Mouse (Mus musculus): Measurements from ENCODE around the gene Shisa5. TPM values are rescaled to one million over a fixed set of nuclear protein-coding genes. Genes with fewer than 3 reads are reported as not detected.
A peak's percentile ranks its signal among the peaks of the same experiment; 100 is the strongest.

Gene Shisa5
- polyA plus RNA-seq, 1 experiment from 2014 or later: 29.9 TPM

DNA sequence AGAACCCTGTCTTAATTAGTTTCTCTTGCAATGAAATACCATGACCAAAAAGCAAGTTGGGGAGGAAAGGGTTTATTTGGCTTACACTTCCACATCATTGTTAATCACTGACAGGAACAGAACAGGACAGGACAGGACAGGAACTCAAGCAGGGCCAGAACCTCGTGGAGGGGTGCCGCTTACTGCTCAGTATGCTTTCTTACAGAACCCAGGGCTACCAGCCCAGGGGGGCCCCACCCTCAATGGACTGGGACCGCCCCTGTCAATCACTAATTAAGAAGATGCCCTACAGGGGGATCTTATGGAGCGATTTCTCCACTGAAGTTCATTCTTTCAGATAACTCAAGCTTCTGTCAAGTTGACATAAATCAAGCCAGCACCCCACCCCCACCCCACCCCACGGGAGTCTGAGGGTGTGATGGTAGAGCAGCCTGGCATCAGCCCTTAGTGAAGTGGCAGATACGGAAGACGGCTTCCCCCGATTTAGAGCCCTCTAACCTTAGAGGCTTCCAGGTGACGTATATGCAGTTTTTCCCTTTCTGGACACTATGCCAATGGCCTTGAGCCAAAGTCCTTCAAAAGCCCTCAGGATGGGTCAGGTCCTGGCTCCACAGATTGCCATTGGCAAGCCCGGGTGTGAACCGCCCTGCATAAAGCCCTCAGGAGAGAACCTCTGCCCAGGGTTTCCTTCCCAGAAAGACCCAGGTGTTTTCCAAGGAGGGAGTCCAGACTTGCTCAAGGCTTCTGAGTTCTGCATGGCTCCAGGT lies 55.6 kb downstream of the Shisa5 start:
- Histone ChIP-seq H3K4me1 (ENCODE audit: control insufficient read depth, insufficient read depth, low read length) (peaks cover 33% of the 10 kb centered on the region), H3K4me2 (peak overlapping the region; percentile 77), H3K4me3 (ENCODE audit: low read depth, low read length) (peak overlapping the region; percentile 51; the same call in 1 of the 2 replicates), H3K36me3 (ENCODE audit: control insufficient read depth, insufficient read depth, low read length) (0 out of 2 replicates have a peak, but pooled peaks cover 3% of the 10 kb centered on the region), H3K9ac (ENCODE audit: low read length) (peak overlapping the region; percentile 99), H3K9me3 (ENCODE audit: control insufficient read depth, low read length) (no peaks in the 10 kb centered on the region), H3K27me3 (ENCODE audit: control insufficient read depth, insufficient read depth, low read length) (no peaks in the 10 kb centered on the region), H3K27ac (ENCODE audit: low read depth, low read length) (peak overlapping the region; percentile 100; the same call in 1 of the 2 replicates)
- ATAC-seq (ENCODE audit: low FRiP score) (0 out of 2 replicates have a peak, but pooled peaks have one; percentile 0), DNase-seq (ENCODE audit: low spot score, missing footprints) (no peak)
- WGBS: 17% methylated on average over 11 of the region's 11 CpGs

DNA sequence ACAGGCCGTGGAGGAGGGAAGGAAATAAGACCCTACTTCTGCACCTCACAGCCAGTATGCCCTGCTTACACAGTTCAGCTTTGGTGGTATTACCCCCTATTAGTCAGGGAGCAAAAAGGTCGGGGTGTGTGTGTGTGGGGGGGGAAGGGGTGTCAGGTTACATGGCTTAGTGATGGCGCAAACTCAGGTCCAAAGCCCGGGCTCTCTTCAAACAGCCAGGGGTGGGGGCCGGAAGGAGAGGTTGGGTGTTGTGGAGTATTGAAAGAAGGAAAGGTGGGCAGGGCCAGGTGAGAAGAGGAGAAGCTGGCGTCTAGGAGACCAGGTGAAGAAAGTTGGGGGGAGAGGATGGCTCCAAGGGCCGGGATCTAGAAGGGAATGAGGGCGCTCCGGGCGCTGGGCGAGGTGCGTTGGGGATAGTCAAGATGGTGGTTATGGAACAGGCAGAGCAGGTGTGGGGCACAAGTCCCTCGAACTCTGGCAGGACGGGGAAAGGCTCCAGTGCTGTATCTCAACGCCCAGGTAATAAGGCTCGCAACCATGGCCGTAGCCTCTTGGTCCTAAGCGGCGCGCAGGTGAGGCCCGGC lies 56.3 kb downstream of the Shisa5 start:
- ATAC-seq (ENCODE audit: low FRiP score): peak; percentile 6
- Histone ChIP-seq H3K4me3 (ENCODE audit: low read depth, low read length) (peak overlapping the region; percentile 51), H3K4me2 (peak overlapping the region; percentile 77), H3K36me3 (ENCODE audit: control insufficient read depth, insufficient read depth, low read length) (peaks cover 6% of the 10 kb centered on the region; the same call in 1 of the 2 replicates), H3K27me3 (ENCODE audit: control insufficient read depth, insufficient read depth, low read length) (no peaks in the 10 kb centered on the region), H3K9me3 (ENCODE audit: control insufficient read depth, low read length) (no peaks in the 10 kb centered on the region), H3K27ac (ENCODE audit: low read depth, low read length) (peak overlapping the region; percentile 100), H3K4me1 (ENCODE audit: control insufficient read depth, insufficient read depth, low read length) (peaks cover 38% of the 10 kb centered on the region), H3K9ac (ENCODE audit: low read length) (peak overlapping the region; percentile 99)
- DNase-seq (ENCODE audit: low spot score, missing footprints): peak; percentile 92
- under 1% methylated on average over 21 of the region's 21 CpGs for WGBS

DNA sequence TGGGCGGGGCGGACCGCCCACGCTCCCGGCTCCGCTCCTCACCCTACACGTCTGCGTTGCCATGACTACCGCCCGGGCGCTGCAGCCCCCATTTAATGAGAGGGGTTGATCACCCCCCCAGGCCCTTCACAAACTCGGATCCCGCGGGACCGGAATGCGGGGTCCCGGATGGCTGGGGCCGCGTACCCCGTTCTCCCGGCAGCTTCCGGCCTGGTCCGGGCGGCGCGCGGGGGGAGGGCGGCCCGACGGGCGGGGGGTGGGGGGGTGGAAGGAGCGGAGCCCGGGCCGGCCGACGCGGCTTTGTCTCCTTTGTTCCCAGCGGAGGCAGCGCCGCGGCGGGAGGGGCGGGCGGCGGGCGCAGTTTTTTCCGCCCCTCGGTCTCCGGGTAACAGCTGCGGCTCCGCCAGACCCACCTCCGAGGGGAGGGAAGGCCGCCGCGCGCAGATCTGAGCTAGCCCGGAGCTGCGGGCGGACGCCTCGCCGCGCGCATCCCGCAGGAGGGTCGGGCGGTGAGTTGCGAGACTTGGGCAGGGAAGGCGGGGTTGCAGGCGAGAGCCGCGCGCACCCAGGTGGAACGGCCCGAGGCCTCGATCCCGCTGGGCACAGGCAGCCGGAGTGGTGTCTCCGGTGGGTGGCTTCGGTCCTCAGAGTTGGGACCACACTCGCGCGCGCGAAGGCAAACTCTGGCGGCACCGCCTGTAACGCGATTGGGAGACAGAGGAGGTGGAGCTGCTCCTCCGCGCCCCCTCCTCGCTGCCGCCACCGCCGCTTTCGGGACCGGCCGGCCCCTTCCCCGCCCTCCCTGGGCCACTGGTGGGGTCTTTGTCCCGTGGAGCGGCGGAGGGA lies 57.0 kb downstream of the Shisa5 start, which contains the start of gene Plxnb1:
Gene Plxnb1, plus strand, starts transcription at position 253 of the 846 bp plus-strand sequence.
- peak within 1 kb of the TSS; percentile 77 for H3K4me2 ChIP-seq
- ATAC-seq (ENCODE audit: low FRiP score) (peak; percentile 80), DNase-seq (ENCODE audit: low spot score, missing footprints) (peak; percentile 98)
- peak within 1 kb of the TSS; percentile 99 for H3K9ac ChIP-seq (ENCODE audit: low read length)
- H3K27me3 ChIP-seq (ENCODE audit: control insufficient read depth, insufficient read depth, low read length): no peaks in the 10 kb centered on the region
- peak within 1 kb of the TSS; percentile 51 for H3K4me3 ChIP-seq (ENCODE audit: low read depth, low read length)
- WGBS: under 1% methylated on average over 85 of the region's 102 CpGs
- H3K4me1 ChIP-seq (ENCODE audit: control insufficient read depth, insufficient read depth, low read length): peaks cover 38% of the 10 kb centered on the region
- peaks cover 12% of the 10 kb centered on the region; the same call in 1 of the 2 replicates for H3K36me3 ChIP-seq (ENCODE audit: control insufficient read depth, insufficient read depth, low read length)
- no peaks in the 10 kb centered on the region for H3K9me3 ChIP-seq (ENCODE audit: control insufficient read depth, low read length)
- peak within 1 kb of the TSS; percentile 100 for H3K27ac ChIP-seq (ENCODE audit: low read depth, low read length)

DNA sequence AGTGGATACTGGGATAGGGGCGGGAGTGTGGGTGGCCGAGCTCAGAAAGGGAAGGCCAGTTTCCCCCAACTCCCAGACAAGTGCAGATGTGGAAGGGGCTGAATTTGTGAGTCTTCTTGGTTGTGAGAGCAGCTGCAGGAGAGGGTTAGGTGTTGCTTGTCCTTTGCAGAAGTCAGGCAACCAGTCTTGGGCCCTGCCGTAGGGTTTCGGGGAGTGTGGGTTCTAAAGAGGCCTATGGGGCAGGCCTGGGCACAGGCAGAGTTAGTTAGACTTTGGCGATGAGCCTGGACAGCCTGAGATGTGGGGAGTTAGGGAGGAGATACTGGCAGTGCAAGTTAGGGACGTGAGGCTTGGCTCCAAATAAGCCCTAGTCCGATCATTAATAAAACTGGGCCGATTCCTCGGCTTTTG lies 57.9 kb downstream of the Shisa5 start:
- H3K27me3 ChIP-seq (ENCODE audit: control insufficient read depth, insufficient read depth, low read length): no peaks in the 10 kb centered on the region
- H3K36me3 ChIP-seq (ENCODE audit: control insufficient read depth, insufficient read depth, low read length): peaks cover 12% of the 10 kb centered on the region; the same call in 1 of the 2 replicates
- H3K4me1 ChIP-seq (ENCODE audit: control insufficient read depth, insufficient read depth, low read length): peaks cover 38% of the 10 kb centered on the region
- peak; percentile 93 for DNase-seq (ENCODE audit: low spot score, missing footprints)
- H3K4me3 ChIP-seq (ENCODE audit: low read depth, low read length): peak overlapping the region; percentile 51
- peak overlapping the region; percentile 99 for H3K9ac ChIP-seq (ENCODE audit: low read length)
- H3K9me3 ChIP-seq (ENCODE audit: control insufficient read depth, low read length): no peaks in the 10 kb centered on the region
- no peak for ATAC-seq (ENCODE audit: low FRiP score)
- peak overlapping the region; percentile 77 for H3K4me2 ChIP-seq
- H3K27ac ChIP-seq (ENCODE audit: low read depth, low read length): peak overlapping the region; percentile 100
- 16% methylated on average over 9 of the region's 9 CpGs for WGBS

DNA sequence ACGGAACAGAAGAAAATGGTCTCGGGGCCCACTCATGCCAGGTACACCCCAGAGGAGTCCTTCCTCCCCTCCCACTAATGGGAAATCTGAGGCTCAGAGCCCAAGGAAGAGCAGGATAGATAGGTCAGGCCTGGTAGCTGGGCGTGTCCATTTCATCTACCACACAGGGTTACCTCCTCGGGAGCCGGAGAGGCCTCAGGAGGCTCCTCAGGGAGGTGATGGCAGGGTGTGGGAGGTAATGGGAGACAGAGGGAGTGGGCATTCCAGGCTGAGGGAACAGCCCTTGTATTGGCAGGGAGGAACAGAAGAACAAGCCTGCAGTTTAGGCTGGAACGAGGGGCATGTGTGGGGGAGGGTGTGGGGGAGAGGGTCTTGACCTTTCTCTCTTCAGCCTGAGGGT lies 58.5 kb downstream of the Shisa5 start:
- H3K27me3 ChIP-seq (ENCODE audit: control insufficient read depth, insufficient read depth, low read length): no peaks in the 10 kb centered on the region
- DNase-seq (ENCODE audit: low spot score, missing footprints) (peak; percentile 92), ATAC-seq (ENCODE audit: low FRiP score) (no peak)
- H3K9ac ChIP-seq (ENCODE audit: low read length): peak overlapping the region; percentile 99
- peak overlapping the region; percentile 77 for H3K4me2 ChIP-seq
- H3K9me3 ChIP-seq (ENCODE audit: control insufficient read depth, low read length): no peaks in the 10 kb centered on the region
- peaks cover 9% of the 10 kb centered on the region for H3K36me3 ChIP-seq (ENCODE audit: control insufficient read depth, insufficient read depth, low read length)
- WGBS: 23% methylated on average over 6 of the region's 6 CpGs
- H3K4me3 ChIP-seq (ENCODE audit: low read depth, low read length): peak overlapping the region; percentile 51
- peaks cover 38% of the 10 kb centered on the region for H3K4me1 ChIP-seq (ENCODE audit: control insufficient read depth, insufficient read depth, low read length)
- peak overlapping the region; percentile 100 for H3K27ac ChIP-seq (ENCODE audit: low read depth, low read length)

DNA sequence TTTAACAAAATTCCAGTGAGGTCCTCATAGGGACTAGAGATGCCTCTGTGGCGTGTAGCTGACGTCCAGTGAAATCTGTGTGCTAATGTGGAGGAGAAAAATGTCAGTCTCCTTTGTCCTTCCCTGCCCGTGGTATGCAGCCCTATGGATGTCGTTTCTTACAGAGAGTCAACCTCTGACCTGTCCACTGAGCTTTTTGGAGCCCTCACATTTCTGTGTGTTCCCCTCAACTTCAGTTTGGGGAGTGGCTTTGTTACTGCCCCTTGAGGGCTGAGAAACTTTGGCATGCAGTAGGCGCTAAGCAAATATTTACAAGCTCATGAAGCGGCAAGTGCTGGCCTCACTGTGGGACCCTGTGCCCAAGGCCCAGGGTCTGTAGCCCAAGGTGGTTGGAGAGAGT lies 58.9 kb downstream of the Shisa5 start:
- H3K9ac ChIP-seq (ENCODE audit: low read length): peak overlapping the region; percentile 99
- peak overlapping the region; percentile 77 for H3K4me2 ChIP-seq
- WGBS: 15% methylated on average over 6 of the region's 6 CpGs
- DNase-seq (ENCODE audit: low spot score, missing footprints) (peak; percentile 90), ATAC-seq (ENCODE audit: low FRiP score) (no peak)
- H3K27me3 ChIP-seq (ENCODE audit: control insufficient read depth, insufficient read depth, low read length): no peaks in the 10 kb centered on the region
- peaks cover 9% of the 10 kb centered on the region for H3K36me3 ChIP-seq (ENCODE audit: control insufficient read depth, insufficient read depth, low read length)
- H3K27ac ChIP-seq (ENCODE audit: low read depth, low read length): peak overlapping the region; percentile 100
- no peaks in the 10 kb centered on the region for H3K9me3 ChIP-seq (ENCODE audit: control insufficient read depth, low read length)
- H3K4me1 ChIP-seq (ENCODE audit: control insufficient read depth, insufficient read depth, low read length): peaks cover 38% of the 10 kb centered on the region
- peak overlapping the region; percentile 51 for H3K4me3 ChIP-seq (ENCODE audit: low read depth, low read length)

DNA sequence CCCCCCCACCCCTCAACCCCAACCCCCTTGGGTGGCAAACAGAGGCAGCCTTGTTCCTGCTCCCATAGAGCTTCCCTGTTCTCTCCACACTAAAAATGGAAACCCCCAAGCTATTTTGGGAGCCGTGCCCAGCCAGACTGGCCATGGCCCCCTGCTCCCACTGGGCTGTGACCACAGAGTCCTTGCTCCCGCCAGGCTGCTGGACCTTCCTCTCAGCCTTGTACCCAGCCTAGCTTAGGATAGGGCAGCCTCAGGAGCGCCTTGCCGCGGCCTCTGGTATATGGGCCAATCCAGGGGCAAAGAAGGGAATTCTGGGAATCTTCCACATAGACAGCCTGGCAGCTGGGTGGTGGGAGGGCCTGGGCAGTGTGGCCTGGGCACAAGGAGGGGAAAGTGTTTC lies 59.5 kb downstream of the Shisa5 start:
- ATAC-seq (ENCODE audit: low FRiP score): no peak
- peak overlapping the region; percentile 99 for H3K9ac ChIP-seq (ENCODE audit: low read length)
- 68% methylated on average over 5 of the region's 5 CpGs for WGBS
- H3K4me3 ChIP-seq (ENCODE audit: low read depth, low read length): peak overlapping the region; percentile 51
- H3K4me2 ChIP-seq: peak overlapping the region; percentile 77
- H3K36me3 ChIP-seq (ENCODE audit: control insufficient read depth, insufficient read depth, low read length): peaks cover 12% of the 10 kb centered on the region
- peak overlapping the region; percentile 100 for H3K27ac ChIP-seq (ENCODE audit: low read depth, low read length)
- no peaks in the 10 kb centered on the region for H3K27me3 ChIP-seq (ENCODE audit: control insufficient read depth, insufficient read depth, low read length)
- peaks cover 38% of the 10 kb centered on the region for H3K4me1 ChIP-seq (ENCODE audit: control insufficient read depth, insufficient read depth, low read length)
- no peaks in the 10 kb centered on the region for H3K9me3 ChIP-seq (ENCODE audit: control insufficient read depth, low read length)
- DNase-seq (ENCODE audit: low spot score, missing footprints): no peak

DNA sequence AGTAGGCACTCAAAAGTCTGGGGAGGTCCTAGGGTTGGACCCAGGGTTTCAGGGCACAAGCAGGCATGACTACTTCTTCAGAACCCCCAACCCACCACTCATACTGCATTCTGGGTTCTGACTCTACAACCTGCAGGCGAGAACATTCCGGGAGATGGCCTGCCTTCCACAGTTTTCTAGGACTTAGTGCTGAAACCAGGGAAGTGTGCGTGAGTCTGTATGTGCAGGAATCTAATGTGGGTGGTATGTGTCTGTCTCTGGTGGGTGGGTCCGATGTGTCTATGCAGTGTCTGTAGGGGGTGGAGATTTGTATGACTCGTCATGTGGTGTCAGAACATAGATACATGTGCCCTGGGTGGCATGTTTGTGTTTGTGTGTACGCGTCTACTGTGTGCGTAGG lies 60.0 kb downstream of the Shisa5 start:
- WGBS: 92% methylated on average over 8 of the region's 8 CpGs
- Histone ChIP-seq H3K27ac (ENCODE audit: low read depth, low read length) (no peak overlapping the region), H3K9me3 (ENCODE audit: control insufficient read depth, low read length) (no peaks in the 10 kb centered on the region), H3K4me2 (peak overlapping the region; percentile 77), H3K4me3 (ENCODE audit: low read depth, low read length) (0 out of 2 replicates have a peak overlapping the region, but pooled peaks have one; percentile 13), H3K36me3 (ENCODE audit: control insufficient read depth, insufficient read depth, low read length) (peaks cover 17% of the 10 kb centered on the region), H3K9ac (ENCODE audit: low read length) (peak overlapping the region; percentile 99), H3K27me3 (ENCODE audit: control insufficient read depth, insufficient read depth, low read length) (no peaks in the 10 kb centered on the region), H3K4me1 (ENCODE audit: control insufficient read depth, insufficient read depth, low read length) (peaks cover 36% of the 10 kb centered on the region)
- DNase-seq (ENCODE audit: low spot score, missing footprints) (no peak), ATAC-seq (ENCODE audit: low FRiP score) (no peak)

Measured in midbrain, embryonic 11.5 days (tissue).